Mouse (Mus musculus) activated CD4-positive, CD25-positive, alpha-beta regulatory T cell (primary cell): ENCODE results near the gene Ggn. TPM values are rescaled to one million over a fixed set of nuclear protein-coding genes. Genes with fewer than 3 reads are reported as not detected.

Experiments
- polyA plus RNA-seq, 2 experiments: library from polyadenylated mRNA; unstranded; fragments of 100-300 nt; shearing (Covaris generic); gene quantifications; one replicate each; pipeline ENCODE4 v1.2.1; 2017

The Ggn gene
- polyA plus RNA-seq: under 1 TPM; 0.11 to 0.24 TPM

GRCm38 (mm10) chr7:29170066-29170754, at the start of gene Ggn, which contains the start of gene Spred3:
Ggn (plus strand) TSS chr7:29170210.
Spred3 (minus strand) TSS chr7:29170411.

GRCm38 (mm10) chr7:29124970-29125369, 45.0 kb upstream of the Ggn start, which contains the start of gene Ryr1:
Ryr1 (minus strand) TSS chr7:29125179.

GRCm38 (mm10) chr7:29134693-29135386, 35.2 kb upstream of the Ggn start, which contains the start of gene Rasgrp4:
Rasgrp4 (plus strand) TSS chr7:29134851.

GRCm38 (mm10) chr7:29155838-29156782, 13.9 kb upstream of the Ggn start, which contains the start of gene Fam98c:
Fam98c (minus strand) TSS chr7:29156234.

GRCm38 (mm10) chr7:29180077-29180853, 10.3 kb downstream of the Ggn start, which contains the start of gene Psmd8:
Psmd8 (minus strand) TSS chr7:29180701.

GRCm38 (mm10) chr7:29213675-29214082, 43.7 kb downstream of the Ggn start, which contains the start of gene Catsperg1:
Catsperg1 (minus strand) TSS chr7:29214035.

Other genes with a start within 250 kb of the Ggn start
- gene Actn4, start 207.9 kb upstream of the Ggn start, polyA plus RNA-seq: 100 to 1,000 TPM; 157 to 274 TPM
- 100 to 1,000 TPM; 357 to 451 TPM for gene Eif3k, start 188.3 kb upstream of the Ggn start, polyA plus RNA-seq
- 100 to 1,000 TPM; 152 to 176 TPM for gene Map4k1, start 188.2 kb upstream of the Ggn start, polyA plus RNA-seq
- under 1 TPM; 0.16 to 0.95 TPM for gene Ryr1, start 45.0 kb upstream of the Ggn start, polyA plus RNA-seq
- gene Rasgrp4, start 35.4 kb upstream of the Ggn start, polyA plus RNA-seq: 1 to 10 TPM in 1 of 2 experiments, under 1 TPM in 1; 0.59 to 2.7 TPM
- gene Fam98c, start 14.0 kb upstream of the Ggn start, polyA plus RNA-seq: 10 to 100 TPM; 63.1 to 73.0 TPM
- gene Spred3, start 201 bp downstream of the Ggn start, polyA plus RNA-seq: under 1 TPM in 1 of 2 experiments, not detected in 1; 0.29 TPM
- 100 to 1,000 TPM; 281 to 290 TPM for gene Psmd8, start 10.5 kb downstream of the Ggn start, polyA plus RNA-seq
- 1 to 10 TPM; 1.1 to 1.2 TPM for gene Catsperg1, start 43.8 kb downstream of the Ggn start, polyA plus RNA-seq
- 1 to 10 TPM; 2.2 to 5.9 TPM for gene Kcnk6, start 62.3 kb downstream of the Ggn start, polyA plus RNA-seq
- 10 to 100 TPM; 39.8 to 47.0 TPM for gene Yif1b, start 68.1 kb downstream of the Ggn start, polyA plus RNA-seq
- 1 to 10 TPM; 1.9 to 5.8 TPM for gene 2200002D01Rik, start 78.3 kb downstream of the Ggn start, polyA plus RNA-seq
- 100 to 1,000 TPM; 184 to 192 TPM for gene Spint2, start 111.7 kb downstream of the Ggn start, polyA plus RNA-seq
- under 1 TPM in 1 of 2 experiments, not detected in 1; 0.57 TPM for gene Ppp1r14a, start 119.1 kb downstream of the Ggn start, polyA plus RNA-seq
- not detected for gene Dpf1, start 133.7 kb downstream of the Ggn start, polyA plus RNA-seq